Mouse (Mus musculus): ENCODE measurements around the gene Nrxn1.

DNA sequence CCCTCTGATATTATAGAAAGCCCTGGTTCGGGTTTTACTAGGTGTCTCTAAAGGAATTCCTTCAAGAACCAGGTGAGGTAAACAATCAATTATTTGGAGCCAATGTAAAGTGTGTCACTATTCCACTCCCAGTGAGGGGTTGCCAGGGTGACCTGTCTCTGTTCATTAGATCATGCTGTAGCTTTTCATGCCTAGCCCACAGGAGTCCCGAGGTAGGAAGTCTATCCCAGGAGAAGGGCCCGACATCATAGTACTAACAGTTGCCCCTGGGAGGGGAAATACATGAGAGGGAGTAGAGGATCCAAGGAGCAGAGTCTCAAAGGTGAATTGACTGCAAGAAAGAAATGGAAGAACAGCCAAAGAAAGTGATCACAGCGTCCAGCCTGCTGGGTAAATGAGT lies 639.6 kb downstream of the Nrxn1 start:
- no peak for TF ChIP-seq HCFC1 (IDR thresholded peaks at IDR 0.05; ENCODE audit: low read depth, low read length)
- no peak for TF ChIP-seq ELF1 (IDR thresholded peaks at IDR 0.05; ENCODE audit: low read depth, low read length)
- no peak for TF ChIP-seq POLR2A (IDR thresholded peaks at IDR 0.05; ENCODE audit: control insufficient read depth in 1 of 2, insufficient read depth in 1 of 2, low read depth in 1 of 2, low read length in 2 of 2, poor library complexity in 1 of 2)
- no peak for TF ChIP-seq GATA1 (IDR thresholded peaks at IDR 0.05; ENCODE audit: low read depth, low read length)

All from MEL (cell line).